Comparison of ENCODE assay signal across 21 mouse cellular contexts in genomic region chr13:47811711-47812415, GRCm38 (mm10).
DNase-seq lines count a peak whose midpoint lies in the region; ATAC-seq and TF ChIP-seq lines count a peak whose summit lies in the region.
"Had no signal": no experiment of that assay in that cellular context is flagged by ENCODE, and none has a peak within 500 bp of the region (broad histone marks: within the 10 kb centered on the region; RNA-seq: fewer than 3 reads in every experiment).

No protein-coding gene starts in this region.

- H3K9ac ChIP-seq in intestine, embryonic 15.5 days: no peak overlapping the region
- H3K9ac ChIP-seq in intestine, postnatal 0 days (ENCODE audit: low read depth, low read length): no peak overlapping the region
- H3K9ac ChIP-seq: forebrain, embryonic 15.5 days; heart, embryonic 13.5 days; hindbrain, embryonic 12.5 days; limb, embryonic 15.5 days; liver, embryonic 14.5 days; midbrain, embryonic 15.5 days; neural tube, embryonic 12.5 days had no signal

- no peaks in the 10 kb centered on the region for H3K36me3 ChIP-seq in intestine, embryonic 15.5 days
- no peaks in the 10 kb centered on the region for H3K36me3 ChIP-seq in intestine, postnatal 0 days (ENCODE audit: control insufficient read depth, insufficient read depth)
- H3K36me3 ChIP-seq: embryonic facial prominence, embryonic 10.5 days; forebrain, embryonic 15.5 days; heart, embryonic 13.5 days; hindbrain, embryonic 12.5 days; limb, embryonic 15.5 days; midbrain, embryonic 15.5 days; neural tube, embryonic 12.5 days had no signal

- H3K27me3 ChIP-seq in intestine, embryonic 15.5 days (replicated peaks): no peaks in the 10 kb centered on the region
- no peaks in the 10 kb centered on the region for H3K27me3 ChIP-seq in intestine, postnatal 0 days (replicated peaks; ENCODE audit: control insufficient read depth, insufficient read depth, low read length)
- H3K27me3 ChIP-seq: forebrain, embryonic 15.5 days; heart, embryonic 13.5 days; hindbrain, embryonic 12.5 days; limb, embryonic 15.5 days; midbrain, embryonic 15.5 days; neural tube, embryonic 12.5 days had no signal

- no peak for TF ChIP-seq CTCF in intestine, postnatal 0 days (IDR thresholded peaks at IDR 0.05; ENCODE audit: low read depth)

- H3K4me3 ChIP-seq in intestine, embryonic 15.5 days (replicated peaks): no peak overlapping the region
- no peak overlapping the region for H3K4me3 ChIP-seq in intestine, postnatal 0 days (ENCODE audit: low read depth, low read length)
- H3K4me3 ChIP-seq: embryonic facial prominence, embryonic 10.5 days; forebrain, embryonic 15.5 days; heart, embryonic 13.5 days; hindbrain, embryonic 12.5 days; limb, embryonic 15.5 days; midbrain, embryonic 15.5 days; neural tube, embryonic 12.5 days had no signal

- no peaks in the 10 kb centered on the region for H3K9me3 ChIP-seq in intestine, embryonic 15.5 days
- H3K9me3 ChIP-seq in intestine, postnatal 0 days (ENCODE audit: control insufficient read depth): no peaks in the 10 kb centered on the region
- H3K9me3 ChIP-seq: embryonic facial prominence, embryonic 10.5 days; forebrain, embryonic 15.5 days; heart, embryonic 13.5 days; hindbrain, embryonic 12.5 days; limb, embryonic 15.5 days; midbrain, embryonic 15.5 days; neural tube, embryonic 12.5 days had no signal

- H3K4me1 ChIP-seq in intestine, embryonic 15.5 days (replicated peaks): no peaks in the 10 kb centered on the region
- H3K4me1 ChIP-seq in intestine, postnatal 0 days (replicated peaks; ENCODE audit: control insufficient read depth, insufficient read depth, low read length): no peaks in the 10 kb centered on the region
- H3K4me1 ChIP-seq: embryonic facial prominence, embryonic 10.5 days; forebrain, embryonic 15.5 days; heart, embryonic 13.5 days; hindbrain, embryonic 12.5 days; limb, embryonic 15.5 days; midbrain, embryonic 15.5 days; neural tube, embryonic 12.5 days had no signal

- 0 out of 2 replicates have a peak, but pooled peaks have one; percentile 49 for ATAC-seq in intestine, embryonic 15.5 days
- ATAC-seq in intestine, postnatal 0 days: no peak
- ATAC-seq: forebrain, embryonic 15.5 days; midbrain, embryonic 15.5 days had no signal

- peak; percentile 19 for DNase-seq in kidney, postnatal 14 days
- DNase-seq in kidney, adult 9 months: no peak
- peak; percentile 7 for DNase-seq in urinary bladder, postnatal 14 days (ENCODE audit: low spot score)
- DNase-seq in urinary bladder, postnatal 4 days (ENCODE audit: low spot score in 2 of 2): no peak
- no peak for DNase-seq in gastrocnemius, postnatal 10 days
- DNase-seq: adrenal gland, postnatal 10 days; cerebellum, postnatal 10 days; left cerebral cortex, postnatal 4 days; right cerebral cortex, postnatal 14 days; thymus, postnatal 36 days had no signal

- WGBS in intestine, embryonic 15.5 days: 50% methylated on average over 6 of the region's 6 CpGs
- 50% methylated on average over 6 of the region's 6 CpGs for WGBS in intestine, postnatal 0 days

- no peak overlapping the region for H3K27ac ChIP-seq in intestine, embryonic 15.5 days
- no peak overlapping the region for H3K27ac ChIP-seq in intestine, postnatal 0 days (ENCODE audit: low read depth, low read length)
- H3K27ac ChIP-seq: embryonic facial prominence, embryonic 10.5 days; forebrain, embryonic 15.5 days; heart, embryonic 13.5 days; hindbrain, embryonic 12.5 days; limb, embryonic 15.5 days; liver, embryonic 14.5 days; macrophage; midbrain, embryonic 15.5 days; neural tube, embryonic 12.5 days had no signal

- H3K4me2 ChIP-seq in intestine, embryonic 15.5 days (replicated peaks): no peak overlapping the region
- H3K4me2 ChIP-seq in intestine, postnatal 0 days (replicated peaks; ENCODE audit: low read depth): no peak overlapping the region
- H3K4me2 ChIP-seq: forebrain, embryonic 15.5 days; heart, embryonic 13.5 days; hindbrain, embryonic 12.5 days; limb, embryonic 15.5 days; midbrain, embryonic 15.5 days; neural tube, embryonic 12.5 days had no signal

Comparison
In these comparisons a context has a peak if more than half of its experiments do, and no peak if none do; other contexts are left out.
1. DNase-seq: peak in kidney, postnatal 14 days (single experiment) and urinary bladder, postnatal 14 days (single experiment); none in kidney, adult 9 months (single experiment), urinary bladder, postnatal 4 days (0 of 2) and gastrocnemius, postnatal 10 days (single experiment).